Mouse (Mus musculus) cortical plate, adult 2 months (tissue): Measurements from ENCODE around the gene Celf2.

ENCODE experiments used
- CTCF ChIP-seq: fragments of 200-500 bp; IDR thresholded peaks from 2 replicates; pipeline ENCODE4 v1.5.1; 2011; ENCODE audit warnings: mild to moderate bottlenecking, control low read depth, low read length; ENCODE audit not compliant: insufficient read depth; ENCODE audit errors: extremely low read depth
- POLR2A ChIP-seq: fragments of 200-500 bp; IDR thresholded peaks from 2 replicates; pipeline ENCODE4 v1.6.1; 2011; ENCODE audit warnings: mild to moderate bottlenecking, low read length, control low read depth; ENCODE audit not compliant: insufficient read depth; ENCODE audit errors: extremely low read depth

GRCm38 (mm10) chr2:7083489-7084090, 425.8 kb downstream of the Celf2 start:
- no peak for TF ChIP-seq POLR2A
- TF ChIP-seq CTCF: no peak
